Mouse (Mus musculus) forebrain, embryonic 14.5 days (tissue): ENCODE data around the gene BC048562. TPM values are rescaled to one million over a fixed set of nuclear protein-coding genes. Genes with fewer than 3 reads are reported as not detected.
A peak's percentile ranks its signal among the peaks of the same experiment; 100 is the strongest.

Experiments used
- ATAC-seq: fragments of 200-750 bp; cut with Nextera tagmentation; 2 replicates; pipeline ENCODE4 v1.8.0; 2017; ENCODE audit warnings: mild to moderate bottlenecking, moderate library complexity
- DNase-seq: peaks from one replicate; pipeline ENCODE4 v3.0.0-alpha.2; 2015; ENCODE audit warnings: low spot score
- H3K27ac ChIP-seq: fragments of 300-500 bp; sonication (generic); 2 replicates; pipeline ENCODE4 v1.5.1; 2014; ENCODE audit warnings: low read depth, mild to moderate bottlenecking, control low read depth, low read length, moderate library complexity
- H3K27me3 ChIP-seq: fragments of 300-500 bp; sonication (generic); replicated peaks from 2 replicates; pipeline ENCODE4 v1.6.1; 2014; ENCODE audit warnings: low read length, control low read depth, mixed read lengths; ENCODE audit not compliant: control insufficient read depth, insufficient read depth
- H3K36me3 ChIP-seq: fragments of 300-500 bp; sonication (generic); 2 replicates; pipeline ENCODE4 v1.6.1; 2014; ENCODE audit warnings: low read length, control low read depth; ENCODE audit not compliant: control insufficient read depth, insufficient read depth
- H3K4me1 ChIP-seq: fragments of 300-500 bp; sonication (generic); 2 replicates; pipeline ENCODE4 v1.6.1; 2014; ENCODE audit warnings: antibody characterized with exemption, low read length, control low read depth; ENCODE audit not compliant: control insufficient read depth, insufficient read depth
- H3K4me2 ChIP-seq: fragments of 300-500 bp; sonication (generic); 2 replicates; pipeline ENCODE4 v1.6.1; 2014; ENCODE audit warnings: mild to moderate bottlenecking, control low read depth, low read length
- H3K4me3 ChIP-seq: fragments of 300-500 bp; sonication (generic); 2 replicates; pipeline ENCODE4 v1.5.1; 2014; ENCODE audit warnings: low read depth, low read length, control low read depth
- H3K9ac ChIP-seq: fragments of 300-500 bp; sonication (generic); 2 replicates; pipeline ENCODE4 v1.6.1; 2014; ENCODE audit warnings: mild to moderate bottlenecking, low read length, control low read depth, moderate library complexity
- H3K9me3 ChIP-seq: fragments of 300-500 bp; sonication (generic); replicated peaks from 2 replicates; pipeline ENCODE4 v1.6.1; 2016; ENCODE audit warnings: low read length, control low read depth, mixed read lengths; ENCODE audit not compliant: control insufficient read depth
- WGBS: fragments of 180-500 bp; shearing (Covaris S2); extraction: QIAGEN DNeasy Blood & Tissue Kit; methylation state at CpG from one replicate; pipeline ENCODE4 v1.1.7; 2014; 5-methylcytosine and 5-hydroxymethylcytosine counted together
- polyA plus RNA-seq: library from polyadenylated mRNA; unstranded; fragments of >200 nt; fragmentation: Nextera tagmentation; extraction: Ambion mirVana; gene quantifications from 2 replicates; pipeline ENCODE4 v1.2.1, GENCODE M21; 2014

BC048562 gene
- polyA plus RNA-seq, 1 experiment from 2014 or later, result not detected

DNA sequence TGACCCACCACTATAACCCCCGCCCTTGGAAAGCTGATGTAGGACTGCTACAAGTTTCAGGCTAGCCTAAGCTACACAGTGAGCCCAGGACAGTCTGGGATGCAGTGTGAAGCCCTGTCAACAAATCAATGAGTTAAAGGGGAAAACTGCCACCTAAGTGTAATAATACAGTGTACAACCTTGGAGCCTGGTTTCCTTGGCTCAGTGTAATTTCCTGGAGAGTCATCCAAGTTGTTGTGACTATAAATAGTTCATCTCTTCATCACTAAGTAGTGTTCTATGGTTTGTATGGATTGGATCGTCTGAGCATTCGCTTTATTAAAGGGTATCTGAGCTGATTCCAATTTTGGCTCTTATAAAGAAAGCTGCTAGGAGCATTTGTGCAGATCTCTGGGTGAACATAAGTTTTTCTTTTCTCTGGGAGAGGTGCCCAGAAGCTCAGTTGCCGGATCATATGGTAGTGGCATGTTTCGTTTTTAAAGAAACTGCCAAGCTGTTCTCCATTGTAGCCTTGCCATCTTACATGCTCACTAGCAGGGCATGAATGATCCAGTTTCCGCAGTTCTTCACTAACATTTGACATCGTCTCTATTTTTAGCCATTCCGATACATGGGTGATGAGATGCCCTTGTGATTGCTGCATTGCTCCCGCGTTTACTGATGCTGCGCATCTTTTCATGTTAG, 5.1 kb downstream of the BC048562 start:
- Histone ChIP-seq H3K9me3 (no peaks in the 10 kb centered on the region), H3K4me2 (no peak overlapping the region), H3K36me3 (no peaks in the 10 kb centered on the region), H3K4me1 (no peaks in the 10 kb centered on the region), H3K4me3 (no peak overlapping the region), H3K27me3 (no peaks in the 10 kb centered on the region), H3K9ac (no peak overlapping the region), H3K27ac (no peak overlapping the region)
- DNase-seq, result peak; percentile 81
- WGBS, result 79% methylated on average over 11 of the region's 11 CpGs
- peak; percentile 65; the same call in 1 of the 2 replicates for ATAC-seq

- DNase-seq (no peak), ATAC-seq (no peak)
- H3K4me2 ChIP-seq, result no peak overlapping the region
- peaks cover 9% of the 10 kb centered on the region for H3K4me1 ChIP-seq
- H3K9me3 ChIP-seq, result no peaks in the 10 kb centered on the region
- no peak overlapping the region for H3K27ac ChIP-seq
- no peaks in the 10 kb centered on the region for H3K27me3 ChIP-seq
- H3K4me3 ChIP-seq, result no peak overlapping the region
- WGBS, result 77% methylated on average over 9 of the region's 9 CpGs
- no peak overlapping the region for H3K9ac ChIP-seq
- peaks cover 19% of the 10 kb centered on the region for H3K36me3 ChIP-seq
These were observed 8.8 kb downstream of the BC048562 start for GRCm38 (mm10) chr9:108445125-108445524.

DNA sequence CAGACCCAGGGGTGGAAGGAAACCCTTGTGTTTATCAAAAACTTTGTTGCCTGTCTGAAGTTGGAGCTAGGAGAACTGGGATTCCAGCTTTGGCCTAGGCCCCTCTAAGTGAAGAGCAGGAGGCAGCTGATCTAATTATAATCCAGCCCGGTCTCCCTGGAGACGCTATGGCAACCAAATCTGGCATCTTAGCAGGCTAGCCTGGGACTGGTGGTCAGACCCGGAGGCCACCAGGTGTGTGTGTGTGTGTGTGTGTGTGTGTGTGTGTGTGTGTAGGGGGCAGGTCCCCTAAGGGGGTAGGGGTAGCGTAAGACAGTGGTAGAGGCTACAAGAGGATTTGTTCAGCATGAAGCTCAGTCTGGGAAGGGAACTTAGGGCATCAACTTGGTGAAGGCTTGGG, 13.6 kb downstream of the BC048562 start:
- H3K4me3 ChIP-seq, result peak overlapping the region; percentile 57
- H3K9me3 ChIP-seq, result no peaks in the 10 kb centered on the region
- peak overlapping the region; percentile 90 for H3K27ac ChIP-seq
- ATAC-seq (peak; percentile 56), DNase-seq (peak; percentile 90)
- H3K36me3 ChIP-seq, result peaks cover 19% of the 10 kb centered on the region
- H3K4me1 ChIP-seq, result peaks cover 29% of the 10 kb centered on the region
- 5% methylated on average over 4 of the region's 4 CpGs for WGBS
- peak overlapping the region; percentile 61 for H3K4me2 ChIP-seq
- no peaks in the 10 kb centered on the region for H3K27me3 ChIP-seq
- peak overlapping the region; percentile 52 for H3K9ac ChIP-seq

DNA sequence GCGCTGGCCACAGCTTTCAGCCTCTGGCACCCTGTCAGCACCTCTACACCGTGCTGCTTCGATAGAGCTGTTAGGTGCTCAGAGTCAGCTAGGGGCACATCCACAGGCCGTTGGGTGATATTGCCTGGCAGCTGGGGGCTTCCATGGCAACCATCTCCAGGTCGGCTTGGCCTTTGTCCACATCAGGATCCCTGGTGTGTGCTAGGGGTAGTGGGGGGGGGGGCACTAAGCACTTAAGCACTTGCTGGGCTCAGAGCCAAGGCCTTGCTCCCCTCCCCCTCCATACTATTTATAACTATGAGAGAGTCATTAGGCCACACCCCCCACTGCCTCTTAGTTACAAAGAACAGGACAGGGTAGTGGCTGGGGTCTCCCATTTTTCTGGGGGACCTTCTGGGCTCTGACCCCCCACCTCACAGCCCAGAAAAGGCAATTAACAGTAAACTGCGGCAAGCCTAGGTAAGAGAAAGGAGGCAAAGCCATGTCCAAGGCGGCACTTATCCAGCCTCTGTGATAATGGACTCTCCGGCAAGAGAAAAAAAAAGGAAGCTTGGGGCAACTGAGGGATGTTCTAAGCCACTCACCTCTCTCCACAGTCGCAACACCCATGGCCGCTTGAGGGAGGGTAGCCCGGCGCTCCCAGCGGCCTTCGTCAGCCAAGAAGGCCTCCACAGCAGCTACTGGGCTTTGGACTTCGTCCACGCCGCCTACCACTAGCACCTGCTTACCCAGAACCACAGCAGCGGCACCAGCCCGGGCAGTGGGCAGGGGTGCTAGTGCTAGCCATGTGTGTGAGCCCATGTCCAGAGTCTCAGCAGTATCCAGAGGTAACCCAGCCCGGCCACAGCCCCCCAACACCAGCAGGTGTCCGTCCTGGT, 14.2 kb downstream of the BC048562 start:
- H3K4me2 ChIP-seq, result peak overlapping the region; percentile 61
- peak overlapping the region; percentile 70 for H3K9ac ChIP-seq
- no peaks in the 10 kb centered on the region for H3K9me3 ChIP-seq
- 43% methylated on average over 21 of the region's 21 CpGs for WGBS
- no peaks in the 10 kb centered on the region for H3K27me3 ChIP-seq
- peak overlapping the region; percentile 57 for H3K4me3 ChIP-seq
- peak overlapping the region; percentile 90 for H3K27ac ChIP-seq
- peaks cover 19% of the 10 kb centered on the region for H3K36me3 ChIP-seq
- H3K4me1 ChIP-seq, result peaks cover 29% of the 10 kb centered on the region
- DNase-seq, result peak; percentile 87
- peak; percentile 44 for ATAC-seq

- no peak for DNase-seq
- no peak for ATAC-seq
- peak overlapping the region; percentile 90 for H3K27ac ChIP-seq
- 82% methylated on average over 6 of the region's 6 CpGs for WGBS
- no peaks in the 10 kb centered on the region for H3K9me3 ChIP-seq
- H3K9ac ChIP-seq, result peak overlapping the region; percentile 70
- peaks cover 29% of the 10 kb centered on the region for H3K4me1 ChIP-seq
- peak overlapping the region; percentile 57 for H3K4me3 ChIP-seq
- H3K36me3 ChIP-seq, result peaks cover 19% of the 10 kb centered on the region
- H3K27me3 ChIP-seq, result no peaks in the 10 kb centered on the region
- peak overlapping the region; percentile 61 for H3K4me2 ChIP-seq
These were observed 14.8 kb downstream of the BC048562 start for GRCm38 (mm10) chr9:108451170-108451493.

- H3K9ac ChIP-seq, result peak overlapping the region; percentile 70
- peak overlapping the region; percentile 57 for H3K4me3 ChIP-seq
- no peaks in the 10 kb centered on the region for H3K27me3 ChIP-seq
- no peaks in the 10 kb centered on the region for H3K9me3 ChIP-seq
- DNase-seq, result no peak
- peaks cover 19% of the 10 kb centered on the region for H3K36me3 ChIP-seq
- ATAC-seq, result no peak
- peaks cover 29% of the 10 kb centered on the region for H3K4me1 ChIP-seq
- WGBS, result 42% methylated on average over 6 of the region's 6 CpGs
- H3K4me2 ChIP-seq, result peak overlapping the region; percentile 61
- peak overlapping the region; percentile 90 for H3K27ac ChIP-seq
These were observed 15.4 kb downstream of the BC048562 start for GRCm38 (mm10) chr9:108451519-108452160.

DNA sequence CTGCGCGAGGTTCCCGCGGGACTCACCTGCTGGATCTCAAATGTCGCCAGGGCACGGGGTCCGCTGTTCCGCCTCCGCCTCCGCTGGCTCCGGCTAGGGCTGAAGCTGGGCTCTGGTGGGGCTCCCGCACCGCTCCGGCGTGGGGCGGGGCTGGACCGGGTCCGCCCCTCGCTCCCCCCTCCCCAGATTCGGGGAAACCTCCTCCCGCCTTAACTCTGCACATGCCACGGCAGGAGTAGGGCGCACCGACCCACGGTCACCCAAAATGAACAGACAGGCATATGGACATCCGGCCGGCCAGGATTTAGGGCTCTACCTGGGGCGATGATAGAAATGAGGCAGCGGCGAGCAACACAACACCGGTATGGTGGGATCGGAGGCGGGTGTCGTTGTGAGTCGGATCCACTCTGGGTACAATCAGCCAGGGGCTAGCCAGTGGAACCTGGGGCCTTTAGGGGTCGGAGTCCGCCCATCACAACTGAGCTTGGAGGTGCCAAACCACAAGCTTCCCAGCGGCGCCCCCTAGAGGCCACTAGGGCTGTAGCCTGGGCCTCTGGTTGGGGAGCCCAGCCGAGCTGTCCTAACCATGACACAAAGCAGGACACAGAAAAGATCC, 16.1 kb downstream of the BC048562 start:
- Histone ChIP-seq H3K9me3 (no peaks in the 10 kb centered on the region), H3K4me2 (peak overlapping the region; percentile 61), H3K4me1 (peaks cover 29% of the 10 kb centered on the region), H3K4me3 (peak overlapping the region; percentile 57), H3K36me3 (peaks cover 18% of the 10 kb centered on the region), H3K9ac (peak overlapping the region; percentile 70), H3K27me3 (no peaks in the 10 kb centered on the region), H3K27ac (peak overlapping the region; percentile 70)
- peak; percentile 95 for DNase-seq
- peak; percentile 83 for ATAC-seq
- WGBS, result under 1% methylated on average over 40 of the region's 40 CpGs

- DNase-seq (no peak), ATAC-seq (peak; percentile 14)
- Histone ChIP-seq H3K4me3 (peak overlapping the region; percentile 57), H3K4me2 (peak overlapping the region; percentile 61), H3K27me3 (no peaks in the 10 kb centered on the region), H3K9ac (peak overlapping the region; percentile 70), H3K4me1 (peaks cover 29% of the 10 kb centered on the region), H3K9me3 (no peaks in the 10 kb centered on the region), H3K36me3 (peaks cover 13% of the 10 kb centered on the region), H3K27ac (peak overlapping the region; percentile 70)
- WGBS, result 49% methylated on average over 6 of the region's 6 CpGs
These were observed 16.6 kb downstream of the BC048562 start for GRCm38 (mm10) chr9:108452911-108453310.
